Comparison of ENCODE assay signal across 11 mouse cellular contexts in genomic region chr7:100699771-100700770, GRCm38 (mm10). TPM values are rescaled to one million over a fixed set of nuclear protein-coding genes. Genes with fewer than 3 reads are reported as not detected.
DNase-seq lines count a peak whose midpoint lies in the region; ATAC-seq and TF ChIP-seq lines count a peak whose summit lies in the region.
"Had no signal": no experiment of that assay in that cellular context is flagged by ENCODE, and none has a peak within 500 bp of the region (broad histone marks: within the 10 kb centered on the region; RNA-seq: fewer than 3 reads in every experiment).

No protein-coding gene starts in this region.

- no peak for TF ChIP-seq CTCF in liver, postnatal 0 days (IDR thresholded peaks at IDR 0.05; ENCODE audit: low read depth)
- no peak for TF ChIP-seq CTCF in bone marrow macrophage, adult 2 months (IDR thresholded peaks at IDR 0.05; ENCODE audit: low read depth, low read length)

- TF ChIP-seq POLR2A in bone marrow macrophage, adult 2 months (IDR thresholded peaks at IDR 0.05; ENCODE audit: borderline replicate concordance, low read depth, low read length), result no peak

- in situ Hi-C loops in ES-E14 (cut with MboI; ENCODE audit: low sequenced_read_pairs in 2 of 2, unreplicated experiment in 2 of 2), result no loop called here

- H3K4me3 ChIP-seq in liver, postnatal 0 days (ENCODE audit: low read depth, low read length), result no peak overlapping the region
- no peak overlapping the region for H3K4me3 ChIP-seq in liver, embryonic 11.5 days (ENCODE audit: low read depth, low read length)
- H3K4me3 ChIP-seq in ES-E14 (ENCODE audit: insufficient read depth in 1 of 2, low read depth in 1 of 2, low read length in 2 of 2, poor library complexity in 1 of 2, severe bottlenecking in 1 of 2), result no peak overlapping the region
- no peak overlapping the region for H3K4me3 ChIP-seq in bone marrow macrophage, adult 2 months (ENCODE audit: insufficient read depth, low read length)
- no peak overlapping the region for H3K4me3 ChIP-seq in midbrain, embryonic 14.5 days (replicated peaks; ENCODE audit: low read depth, low read length)
- H3K4me3 ChIP-seq: stomach, embryonic 15.5 days had no signal

- no peaks in the 10 kb centered on the region for H3K9me3 ChIP-seq in liver, postnatal 0 days (ENCODE audit: low read length)
- no peaks in the 10 kb centered on the region for H3K9me3 ChIP-seq in liver, embryonic 11.5 days (ENCODE audit: control insufficient read depth, low read length)
- no peaks in the 10 kb centered on the region for H3K9me3 ChIP-seq in ES-E14 (ENCODE audit: control insufficient read depth, insufficient read depth, low read depth, low read length)
- H3K9me3 ChIP-seq in midbrain, embryonic 14.5 days (ENCODE audit: control insufficient read depth, low read length), result no peaks in the 10 kb centered on the region
- H3K9me3 ChIP-seq: stomach, embryonic 15.5 days had no signal

- H3K4me2 ChIP-seq in liver, postnatal 0 days (ENCODE audit: low read depth, low read length), result no peak overlapping the region
- no peak overlapping the region for H3K4me2 ChIP-seq in liver, embryonic 11.5 days
- no peak overlapping the region for H3K4me2 ChIP-seq in midbrain, embryonic 14.5 days (ENCODE audit: low read length)
- H3K4me2 ChIP-seq: heart, embryonic 11.5 days; hindbrain, embryonic 14.5 days; stomach, embryonic 15.5 days had no signal

- no peak overlapping the region; the same call in 1 of the 2 replicates for H3K27ac ChIP-seq in liver, postnatal 0 days (ENCODE audit: low read depth)
- no peak overlapping the region for H3K27ac ChIP-seq in liver, embryonic 11.5 days (ENCODE audit: low read depth, low read length)
- peak overlapping the region; percentile 91; the same call in 1 of the 2 replicates for H3K27ac ChIP-seq in ES-E14 (ENCODE audit: insufficient read depth, low read depth, low read length, poor library complexity, severe bottlenecking)
- peak overlapping the region; percentile 19; the same call in 1 of the 2 replicates for H3K27ac ChIP-seq in bone marrow macrophage, adult 2 months (ENCODE audit: insufficient read depth, low read depth, low read length)
- no peak overlapping the region for H3K27ac ChIP-seq in midbrain, embryonic 14.5 days (replicated peaks; ENCODE audit: low read depth, low read length)
- H3K27ac ChIP-seq: hindbrain, embryonic 14.5 days; stomach, embryonic 15.5 days had no signal

- H3K36me3 ChIP-seq in liver, postnatal 0 days (replicated peaks; ENCODE audit: insufficient read depth, low read length), result no peaks in the 10 kb centered on the region
- H3K36me3 ChIP-seq in liver, embryonic 11.5 days (ENCODE audit: control insufficient read depth, insufficient read depth, low read length), result no peaks in the 10 kb centered on the region
- H3K36me3 ChIP-seq in ES-E14 (ENCODE audit: control insufficient read depth, insufficient read depth, low read length, poor library complexity, severe bottlenecking), result no peaks in the 10 kb centered on the region
- H3K36me3 ChIP-seq in midbrain, embryonic 14.5 days (ENCODE audit: control insufficient read depth, insufficient read depth, low read length), result no peaks in the 10 kb centered on the region
- H3K36me3 ChIP-seq: stomach, embryonic 15.5 days had no signal

- peak; percentile 51 for ATAC-seq in liver, postnatal 0 days
- ATAC-seq in liver, embryonic 11.5 days (replicated peaks; ENCODE audit: low FRiP score), result no peak
- ATAC-seq in midbrain, embryonic 14.5 days (ENCODE audit: low FRiP score, low TSS enrichment), result no peak

- no peak for DNase-seq in liver, postnatal 0 days
- DNase-seq in liver, embryonic 11.5 days (ENCODE audit: low spot score), result no peak
- peak; percentile 66 for DNase-seq in ES-E14 (ENCODE audit: low read depth, low spot score)
- DNase-seq in thymus, postnatal 14 days, result peak; percentile 40
- DNase-seq in midbrain, embryonic 14.5 days, result no peak
- DNase-seq in gastrocnemius, adult 18-20 months (ENCODE audit: low spot score), result no peak
- no peak for DNase-seq in kidney, adult 8-10 months

- H3K9ac ChIP-seq in liver, postnatal 0 days (replicated peaks), result no peak overlapping the region
- H3K9ac ChIP-seq in liver, embryonic 11.5 days (ENCODE audit: low read depth, low read length), result no peak overlapping the region
- no peak overlapping the region for H3K9ac ChIP-seq in ES-E14 (ENCODE audit: insufficient read depth, low read depth, low read length, poor library complexity, severe bottlenecking)
- H3K9ac ChIP-seq in midbrain, embryonic 14.5 days (replicated peaks; ENCODE audit: low read length), result no peak overlapping the region
- H3K9ac ChIP-seq: hindbrain, embryonic 14.5 days; stomach, embryonic 15.5 days had no signal

- TF ChIP-seq EP300 in liver, postnatal 0 days (IDR thresholded peaks at IDR 0.05; ENCODE audit: low read depth), result no peak

- peaks cover 7% of the 10 kb centered on the region; the same call in 1 of the 2 replicates for H3K4me1 ChIP-seq in liver, postnatal 0 days (ENCODE audit: insufficient read depth)
- no peaks in the 10 kb centered on the region for H3K4me1 ChIP-seq in liver, embryonic 11.5 days (replicated peaks; ENCODE audit: control insufficient read depth, insufficient read depth, low read length)
- H3K4me1 ChIP-seq in ES-E14 (ENCODE audit: control insufficient read depth in 2 of 2, insufficient read depth in 2 of 2, low read length in 2 of 2, poor library complexity in 1 of 2), result peaks cover 4 to 18% of the 10 kb centered on the region in 2 experiments
- H3K4me1 ChIP-seq in bone marrow macrophage, adult 2 months (ENCODE audit: control insufficient read depth, insufficient read depth, low read length), result peaks cover 22% of the 10 kb centered on the region
- H3K4me1 ChIP-seq in midbrain, embryonic 14.5 days (ENCODE audit: control insufficient read depth, insufficient read depth, low read length), result no peaks in the 10 kb centered on the region

- 55% methylated on average over 8 of the region's 8 CpGs for WGBS in liver, postnatal 0 days (ENCODE audit: insufficient replicate concordance)
- WGBS in liver, embryonic 11.5 days, result 50% methylated on average over 8 of the region's 8 CpGs
- WGBS in midbrain, embryonic 14.5 days, result 65% methylated on average over 8 of the region's 8 CpGs

- H3K27me3 ChIP-seq in liver, postnatal 0 days (ENCODE audit: insufficient read depth, low read length), result no peaks in the 10 kb centered on the region
- H3K27me3 ChIP-seq in liver, embryonic 11.5 days (replicated peaks; ENCODE audit: control insufficient read depth, insufficient read depth, low read length), result no peaks in the 10 kb centered on the region
- H3K27me3 ChIP-seq in midbrain, embryonic 14.5 days (ENCODE audit: control insufficient read depth, insufficient read depth, low read length), result no peaks in the 10 kb centered on the region
- H3K27me3 ChIP-seq: stomach, embryonic 15.5 days had no signal

TF ChIP-seq in ES-E14, 5 proteins besides CTCF, POLR2A, EP300 and RAD21:
- TF ChIP-seq MAFK (IDR thresholded peaks at IDR 0.05; ENCODE audit: insufficient read depth, low read depth, low read length), result no peak
- TF ChIP-seq ZC3H11A (IDR thresholded peaks at IDR 0.05; ENCODE audit: borderline replicate concordance, low read depth, low read length), result no peak
- no peak for TF ChIP-seq CHD2 (IDR thresholded peaks at IDR 0.05; ENCODE audit: low read depth, low read length)
- no peak for TF ChIP-seq HCFC1 (IDR thresholded peaks at IDR 0.05; ENCODE audit: borderline replicate concordance, insufficient read depth, low read length)
- TF ChIP-seq ZNF384 (IDR thresholded peaks at IDR 0.05; ENCODE audit: low read depth, low read length), result no peak
TF ChIP-seq in ES-E14: peak in this region for 0.

RNA-seq across cellular contexts. Expression of gene Fam168a, which starts 6.4 kb away (rescaled TPM):
- 4.3 and 4.6 TPM in 2 replicates for polyA plus RNA-seq in liver, postnatal 0 days (2015; fragmentation: Nextera tagmentation; extraction: Ambion mirVana)
- 16.2 and 18.8 TPM in 2 replicates for polyA plus RNA-seq in liver, embryonic 11.5 days (2014; fragmentation: Nextera tagmentation; extraction: Ambion mirVana)
- 19.1 and 21.1 TPM in 2 replicates for total RNA-seq in ES-E14 (2012; rRNA removed)
- polyA plus RNA-seq in bone marrow macrophage, adult 2 months (2012; ENCODE audit: insufficient read depth, insufficient read length, missing spikeins), result 30.6 and 32.1 TPM in 2 replicates
- polyA plus RNA-seq in midbrain, embryonic 14.5 days (2014; fragmentation: Nextera tagmentation; extraction: Ambion mirVana), result 113 and 128 TPM in 2 replicates
- 10 to 100 TPM; 38.8 to 43.5 TPM for total RNA-seq in gastrocnemius, adult 18-20 months (2021)

RNA-seq across cellular contexts. Expression of gene Plekhb1, which starts 37.9 kb away (rescaled TPM):
- polyA plus RNA-seq in liver, postnatal 0 days (2015; fragmentation: Nextera tagmentation; extraction: Ambion mirVana), result 0.60 and 0.72 TPM in 2 replicates
- polyA plus RNA-seq in liver, embryonic 11.5 days (2014; fragmentation: Nextera tagmentation; extraction: Ambion mirVana), result 1.1 and 2.0 TPM in 2 replicates
- total RNA-seq in ES-E14 (2012; rRNA removed), result 4.4 and 4.7 TPM in 2 replicates
- not detected in 2 replicates for polyA plus RNA-seq in bone marrow macrophage, adult 2 months (2012; ENCODE audit: insufficient read depth, insufficient read length, missing spikeins)
- 7.8 and 8.5 TPM in 2 replicates for polyA plus RNA-seq in midbrain, embryonic 14.5 days (2014; fragmentation: Nextera tagmentation; extraction: Ambion mirVana)
- total RNA-seq in gastrocnemius, adult 18-20 months (2021), result 100 to 1,000 TPM in 1 of 2 experiments, 10 to 100 TPM in 1; 76.1 to 103 TPM

Comparison
In these comparisons a context has a peak if more than half of its experiments do, and no peak if none do; other contexts are left out.
1. DNase-seq: peak in ES-E14 (single experiment) and thymus, postnatal 14 days (single experiment); none in liver, postnatal 0 days (single experiment), liver, embryonic 11.5 days (single experiment), midbrain, embryonic 14.5 days (single experiment), gastrocnemius, adult 18-20 months (single experiment) and kidney, adult 8-10 months (0 of 2).
2. H3K27ac ChIP-seq: peak in ES-E14 (single experiment) and bone marrow macrophage, adult 2 months (single experiment); none in liver, postnatal 0 days (single experiment), liver, embryonic 11.5 days (single experiment) and midbrain, embryonic 14.5 days (single experiment).